Mouse (Mus musculus): ENCODE results near the gene Pkmyt1. TPM values are rescaled to one million over a fixed set of nuclear protein-coding genes. Genes with fewer than 3 reads are reported as not detected.

Gene Pkmyt1
- total RNA-seq, 2 experiments from 2014 or later = 0.52 to 0.64 TPM

GRCm38 (mm10) chr17:23776216-23776615 is 50.1 kb downstream of the Pkmyt1 start:
- intact Hi-C loops (cut with DNase I) = no loop called here
- no peak for DNase-seq

DNA sequence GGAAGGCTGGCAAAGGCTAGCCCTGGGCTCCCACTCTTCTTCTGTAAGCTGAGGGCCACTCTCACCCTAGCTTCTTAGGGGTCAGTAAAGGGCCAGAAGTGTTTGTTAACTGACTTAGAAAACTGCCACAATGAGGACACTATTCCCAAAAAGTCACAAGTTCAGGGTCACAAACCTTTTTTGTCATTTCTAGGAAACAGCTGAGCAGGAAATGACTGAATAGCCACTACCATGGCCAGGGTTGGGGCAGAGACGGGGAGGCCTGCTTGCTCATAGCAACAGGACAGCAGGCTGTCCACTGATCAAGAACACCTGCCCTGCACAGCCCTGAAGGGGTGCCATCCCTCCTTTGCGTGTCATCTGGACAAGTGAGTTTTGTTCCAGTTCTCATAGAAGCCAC is 51.0 kb downstream of the Pkmyt1 start:
- intact Hi-C loops (cut with DNase I) = no loop called here
- DNase-seq = no peak

GRCm38 (mm10) chr17:23778447-23778846 is 52.3 kb downstream of the Pkmyt1 start:
- intact Hi-C loops (cut with DNase I) = no loop called here
- no peak for DNase-seq

- intact Hi-C loops (cut with DNase I) = no loop called here
- DNase-seq = no peak
Measured at GRCm38 (mm10) chr17:23783352-23783751, 57.2 kb downstream of the Pkmyt1 start.

DNA sequence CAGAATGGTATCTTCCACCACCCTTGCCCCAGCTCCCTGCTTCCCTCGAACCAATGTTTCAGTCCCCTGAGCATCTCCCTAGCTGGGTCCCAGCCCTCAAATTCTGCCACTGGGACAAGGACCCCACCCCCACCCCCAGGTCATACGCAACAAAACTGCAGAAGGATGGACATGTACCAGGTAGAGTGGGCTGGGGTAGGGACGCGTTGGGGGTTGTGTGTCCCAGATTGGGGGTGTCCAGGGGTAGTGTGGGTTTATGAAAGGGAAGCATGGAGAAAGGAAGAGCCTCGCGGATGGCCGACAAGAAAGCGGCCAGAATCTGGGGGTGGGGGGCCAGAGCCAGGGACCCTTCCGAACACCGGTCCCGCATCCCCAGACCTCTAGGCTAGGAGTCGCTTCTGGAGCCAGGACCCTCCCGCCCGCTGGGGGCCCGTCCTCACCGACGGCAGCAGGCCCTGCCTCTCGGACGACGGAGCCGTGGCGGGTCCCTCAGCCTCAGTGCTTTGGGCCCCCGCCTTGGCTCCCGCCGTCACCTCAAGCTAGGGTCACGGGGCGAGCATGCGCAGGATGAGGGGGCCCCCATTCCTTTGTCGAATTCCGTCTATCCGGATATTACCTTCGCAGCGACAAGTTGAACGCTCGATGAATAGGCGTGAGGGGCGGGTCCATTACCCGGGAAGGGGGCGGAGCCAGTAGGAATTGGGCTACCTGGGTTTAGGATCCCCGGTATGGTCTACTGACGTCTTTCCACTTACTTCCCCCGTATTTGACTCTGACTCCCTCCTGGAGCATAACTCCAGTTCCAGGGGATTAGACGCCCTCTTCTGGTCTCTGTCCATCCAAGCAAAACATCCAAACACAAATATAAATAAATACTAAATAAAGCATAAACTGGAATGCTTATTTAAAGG is 59.7 kb downstream of the Pkmyt1 start, which contains the start of gene Flywch2:
Flywch2 (minus strand) TSS at position 521 of the 911 bp plus-strand sequence.
- DNase-seq = peak; percentile 34 to 39
- intact Hi-C loops (cut with DNase I) = no loop called here

Other genes starting within 250 kb of the Pkmyt1 start
- gene Vmn2r117, start 246.6 kb upstream of the Pkmyt1 start, total RNA-seq (2021) = not detected
- gene Zfp213, start 162.1 kb upstream of the Pkmyt1 start, total RNA-seq (2021) = 1 to 10 TPM; 1.8 TPM
- gene Zfp13, start 126.8 kb upstream of the Pkmyt1 start, total RNA-seq (2021) = 1 to 10 TPM; 1.5 to 1.8 TPM
- gene Zscan10, start 125.5 kb upstream of the Pkmyt1 start, total RNA-seq (2021) = not detected
- not detected for gene Mmp25, start 81.1 kb upstream of the Pkmyt1 start, total RNA-seq (2021)
- not detected for gene Bicdl2, start 65.8 kb upstream of the Pkmyt1 start, total RNA-seq (2021)
- gene Hcfc1r1, start 52.7 kb upstream of the Pkmyt1 start, total RNA-seq (2021) = 100 to 1,000 TPM; 125 TPM
- gene Thoc6, start 52.5 kb upstream of the Pkmyt1 start, total RNA-seq (2021) = 1 to 10 TPM; 7.6 to 9.2 TPM
- gene Tnfrsf12a, start 48.9 kb upstream of the Pkmyt1 start, total RNA-seq (2021) = 10 to 100 TPM; 38.1 to 49.0 TPM
- gene Cldn6, start 47.1 kb upstream of the Pkmyt1 start, total RNA-seq (2021) = not detected
- gene Cldn9, start 42.3 kb upstream of the Pkmyt1 start, total RNA-seq (2021) = not detected
- gene 1520401A03Rik, start 3.6 kb upstream of the Pkmyt1 start, total RNA-seq (2021) = not detected
- gene Paqr4, start 14.5 kb downstream of the Pkmyt1 start, total RNA-seq (2021) = 1 to 10 TPM; 3.6 to 4.0 TPM
- gene Kremen2, start 19.5 kb downstream of the Pkmyt1 start, total RNA-seq (2021) = not detected
- gene Flywch1, start 45.3 kb downstream of the Pkmyt1 start, total RNA-seq (2021) = 10 to 100 TPM; 34.3 to 38.0 TPM
- under 1 TPM in 1 of 2 experiments, not detected in 1; 0.46 TPM for gene Flywch2, start 59.7 kb downstream of the Pkmyt1 start, total RNA-seq (2021)
- gene Srrm2, start 64.2 kb downstream of the Pkmyt1 start, total RNA-seq (2021) = 100 to 1,000 TPM; 153 to 189 TPM
- 100 to 1,000 TPM; 270 to 297 TPM for gene Elob, start 102.8 kb downstream of the Pkmyt1 start, total RNA-seq (2021)
- not detected for gene Prss33, start 109.7 kb downstream of the Pkmyt1 start, total RNA-seq (2021)
- not detected for gene Prss32, start 117.5 kb downstream of the Pkmyt1 start, total RNA-seq (2021)
- under 1 TPM in 1 of 2 experiments, not detected in 1; 0.37 TPM for gene Prss41, start 117.8 kb downstream of the Pkmyt1 start, total RNA-seq (2021)
- not detected for gene Prss21, start 141.7 kb downstream of the Pkmyt1 start, total RNA-seq (2021)
- not detected for gene Dcpp1, start 154.5 kb downstream of the Pkmyt1 start, total RNA-seq (2021)
- not detected for gene Dcpp2, start 154.5 kb downstream of the Pkmyt1 start, total RNA-seq (2021)
- not detected for gene Dcpp3, start 191.1 kb downstream of the Pkmyt1 start, total RNA-seq (2021)
- not detected for gene Sbp, start 215.3 kb downstream of the Pkmyt1 start, total RNA-seq (2021)
- not detected for gene Sbpl, start 228.9 kb downstream of the Pkmyt1 start, total RNA-seq (2021)

Data from gastrocnemius, postnatal 36 days (tissue).